ENCODE assay signal across 8 mouse cellular contexts in genomic region chr2:80013060-80013459, GRCm38 (mm10).
DNase-seq lines count a peak whose midpoint lies in the region; ATAC-seq lines count a peak whose summit lies in the region.

No protein-coding gene starts in this region.

- H3K27me3 ChIP-seq in forebrain, embryonic 16.5 days (replicated peaks; ENCODE audit: control insufficient read depth, insufficient read depth, low read length), result no peaks in the 10 kb centered on the region

- H3K9me3 ChIP-seq in forebrain, embryonic 16.5 days (ENCODE audit: control insufficient read depth, low read length), result no peaks in the 10 kb centered on the region

- H3K4me2 ChIP-seq in forebrain, embryonic 16.5 days (ENCODE audit: low read length), result no peak overlapping the region

- no peak overlapping the region for H3K4me3 ChIP-seq in forebrain, embryonic 16.5 days (replicated peaks; ENCODE audit: low read length)

- peak; percentile 11 for DNase-seq in adrenal gland, postnatal 14 days
- DNase-seq in adrenal gland, adult 2 months, result no peak
- DNase-seq in layer of hippocampus, adult 11-12 months (ENCODE audit: low spot score), result peak; percentile 24
- DNase-seq in layer of hippocampus, postnatal 10 days (ENCODE audit: low spot score in 2 of 2), result no peak
- peak; percentile 15 to 22 for DNase-seq in layer of hippocampus, adult 8-10 months (ENCODE audit: low spot score in 2 of 2)
- DNase-seq in spleen, postnatal 14 days (ENCODE audit: low spot score in 2 of 2), result no peak

- H3K4me1 ChIP-seq in forebrain, embryonic 16.5 days (replicated peaks; ENCODE audit: control insufficient read depth, insufficient read depth, low read length), result no peaks in the 10 kb centered on the region; the same call in 1 of the 2 replicates

- H3K27ac ChIP-seq in forebrain, embryonic 16.5 days (ENCODE audit: low read length), result no peak overlapping the region

- H3K9ac ChIP-seq in forebrain, embryonic 16.5 days (replicated peaks; ENCODE audit: low read depth, low read length), result no peak overlapping the region

- no peaks in the 10 kb centered on the region for H3K36me3 ChIP-seq in forebrain, embryonic 16.5 days (ENCODE audit: control insufficient read depth, insufficient read depth)

- peak; percentile 88 for ATAC-seq in forebrain, embryonic 16.5 days
- no peak for ATAC-seq in monocyte, adult 5-6 weeks (replicated peaks; ENCODE audit: insufficient number of reproducible peaks, low FRiP score, low TSS enrichment, poor library complexity, severe bottlenecking)

- 43% methylated on average over 4 of the region's 4 CpGs for WGBS in forebrain, embryonic 16.5 days

Comparison
In these comparisons a context has a peak if more than half of its experiments do, and no peak if none do; other contexts are left out.
1. DNase-seq: peak in adrenal gland, postnatal 14 days (single experiment), layer of hippocampus, adult 11-12 months (single experiment) and layer of hippocampus, adult 8-10 months (2 of 2); none in adrenal gland, adult 2 months (single experiment), layer of hippocampus, postnatal 10 days (0 of 2) and spleen, postnatal 14 days (0 of 2).